ENCODE assay signal across 14 mouse cellular contexts in the genomic region with DNA sequence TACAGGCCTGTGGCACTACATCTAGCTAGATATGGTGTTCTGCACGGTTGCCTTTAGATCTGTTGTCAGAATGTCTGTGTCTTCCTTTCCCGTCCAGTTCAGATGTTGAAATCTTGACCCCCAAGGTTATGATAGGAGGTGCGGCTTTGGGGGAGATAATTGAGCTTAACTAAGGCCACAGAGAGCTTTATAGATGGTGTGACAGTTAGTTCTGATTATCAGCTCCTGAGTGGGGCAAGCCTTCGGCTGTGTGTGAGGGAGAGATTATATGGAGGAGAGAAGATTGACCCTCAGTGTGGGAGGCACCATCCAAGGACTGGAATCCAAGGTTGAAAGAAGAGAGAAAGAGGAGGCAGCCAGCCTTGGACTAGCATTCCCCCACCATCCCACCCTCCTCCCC.
"Had no signal": no experiment of that assay in that cellular context is flagged by ENCODE, and none has a peak within 500 bp of the region (broad histone marks: within the 10 kb centered on the region; RNA-seq: fewer than 3 reads in every experiment).

No protein-coding gene starts in this region.

- H3K27me3 ChIP-seq: kidney, embryonic 15.5 days had no signal

- H3K4me2 ChIP-seq: kidney, embryonic 15.5 days; limb, embryonic 13.5 days; midbrain, embryonic 11.5 days; neural tube, embryonic 13.5 days had no signal

- H3K4me3 ChIP-seq: kidney, embryonic 15.5 days; limb, embryonic 13.5 days; neural tube, embryonic 13.5 days had no signal

- ATAC-seq: hindbrain, postnatal 0 days; midbrain, embryonic 16.5 days had no signal

- H3K27ac ChIP-seq: hindbrain, postnatal 0 days; kidney, embryonic 15.5 days; limb, embryonic 13.5 days; neural tube, embryonic 13.5 days had no signal

- H3K9me3 ChIP-seq: kidney, embryonic 15.5 days; limb, embryonic 13.5 days; neural tube, embryonic 13.5 days had no signal

- DNase-seq: kidney, adult 2 months; kidney, postnatal 14 days; left cerebral cortex, postnatal 4 days; lung, adult 18-20 months; lung, postnatal 36 days; right cerebral cortex, adult 18-20 months; right cerebral cortex, postnatal 25 days; thymus, postnatal 36 days had no signal

- H3K9ac ChIP-seq: kidney, embryonic 15.5 days; limb, embryonic 13.5 days; neural tube, embryonic 13.5 days had no signal

- H3K36me3 ChIP-seq: kidney, embryonic 15.5 days; limb, embryonic 13.5 days; neural tube, embryonic 13.5 days had no signal
